Mouse (Mus musculus) G1E (cell line): ENCODE results near the gene Gpr12. TPM values are rescaled to one million over a fixed set of nuclear protein-coding genes. Genes with fewer than 3 reads are reported as not detected.
"Not testable (repeated sequence)": the region's sequence is repeated elsewhere in the genome, so short reads cannot be mapped to it uniquely, and the experiment has no call there.

ENCODE experiments used
- ATAC-seq: 2 replicates; pipeline ENCODE4 v1.8.0; 2016; ENCODE audit warnings: mild to moderate bottlenecking; ENCODE audit not compliant: insufficient number of reproducible peaks, poor library complexity, low FRiP score, severe bottlenecking; ENCODE audit errors: extremely low read depth
- DNase-seq: peaks from one replicate; pipeline ENCODE4 v3.0.0; 2012; ENCODE audit warnings: low spot score
- H3K27me3 ChIP-seq: 2 replicates; pipeline ENCODE4 v1.6.1; 2012; ENCODE audit warnings: mild to moderate bottlenecking, low read length, inconsistent platforms; ENCODE audit not compliant: insufficient read depth
- H3K36me3 ChIP-seq: replicated peaks from 2 replicates; pipeline ENCODE3; 2012; ENCODE audit warnings: mild to moderate bottlenecking, inconsistent platforms
- H3K4me1 ChIP-seq: 2 replicates; pipeline ENCODE4 v1.6.1; 2012; ENCODE audit warnings: low read depth, low read length, inconsistent platforms, mixed read lengths; ENCODE audit not compliant: insufficient read depth
- H3K4me3 ChIP-seq: 2 replicates; pipeline ENCODE4 v1.5.1; 2012; ENCODE audit warnings: low read depth, mild to moderate bottlenecking, inconsistent platforms, low read length, moderate library complexity, mixed read lengths
- H3K9me3 ChIP-seq: replicated peaks from 2 replicates; pipeline ENCODE4 v1.6.1; 2012; ENCODE audit warnings: inconsistent platforms
- CTCF ChIP-seq: IDR thresholded peaks from 2 replicates; pipeline ENCODE4 v1.5.1; 2012; ENCODE audit warnings: low read depth, low read length, inconsistent platforms, mixed read lengths
- GATA1 ChIP-seq: IDR thresholded peaks from 2 replicates; pipeline ENCODE4 v1.6.1; 2012; ENCODE audit warnings: borderline replicate concordance, low read length, inconsistent platforms, mixed read lengths
- GATA2 ChIP-seq: IDR thresholded peaks from 2 replicates; pipeline ENCODE4 v1.6.1; 2012; ENCODE audit warnings: low read depth, low read length, inconsistent platforms, borderline replicate concordance
- POLR2AphosphoS5 ChIP-seq: IDR thresholded peaks from 2 replicates; pipeline ENCODE4 v1.6.1; 2012; ENCODE audit warnings: low read depth, low read length, inconsistent platforms; ENCODE audit not compliant: insufficient replicate concordance
- TAL1 ChIP-seq: conservative IDR thresholded peaks from 2 replicates; pipeline ENCODE4 v1.6.1; 2012; ENCODE audit warnings: low read depth, low read length, inconsistent platforms, mixed read lengths
- polyA plus RNA-seq: library from polyadenylated mRNA; stranded (reverse); fragments of >175 nt; gene quantifications from 2 replicates; pipeline ENCODE4 v1.2.3, GENCODE M21; 2012
- total RNA-seq, 2 experiments: library from RNA; stranded (forward) in 1 of 2; stranded (reverse) in 1 of 2; fragments of 200-1000 nt in 1 of 2; fragments of >200 nt in 1 of 2; fragmentation: Nextera tagmentation in 1 of 2; gene quantifications; 2 replicates each; pipeline ENCODE4 v1.2.3; 2014 to 2017

Gpr12 gene
- total and polyA plus RNA-seq, 3 experiments = 0.11 TPM; not detected in 2

DNA sequence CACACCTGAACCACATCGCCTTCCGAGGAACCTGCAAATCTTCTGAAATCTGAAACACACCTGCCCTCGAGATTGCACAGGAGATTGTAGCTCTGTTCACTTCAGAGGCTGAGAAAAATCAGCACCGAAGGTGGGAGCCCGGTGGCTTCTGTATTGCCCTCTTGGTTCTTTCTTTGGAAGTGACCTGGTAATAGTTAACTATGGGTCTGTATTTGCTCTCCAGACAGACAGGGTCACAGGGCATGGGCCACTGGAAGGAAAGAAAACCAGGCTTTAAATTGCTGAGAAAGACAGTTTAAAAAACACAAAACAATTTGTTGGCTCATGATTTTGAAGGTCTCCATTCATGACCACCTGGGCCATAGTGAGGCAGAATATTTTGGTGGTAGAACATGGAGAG is 14.9 kb upstream of the Gpr12 start:
- Histone ChIP-seq H3K4me3 (no peak overlapping the region), H3K27me3 (no peaks in the 10 kb centered on the region), H3K36me3 (no peaks in the 10 kb centered on the region), H3K4me1 (no peaks in the 10 kb centered on the region; the same call in 1 of the 2 replicates), H3K9me3 (no peaks in the 10 kb centered on the region)
- DNase-seq (no peak), ATAC-seq (no peak)
- TF ChIP-seq GATA2 (no peak), TAL1 (no peak), CTCF (no peak), GATA1 (no peak), POLR2AphosphoS5 (no peak)

DNA sequence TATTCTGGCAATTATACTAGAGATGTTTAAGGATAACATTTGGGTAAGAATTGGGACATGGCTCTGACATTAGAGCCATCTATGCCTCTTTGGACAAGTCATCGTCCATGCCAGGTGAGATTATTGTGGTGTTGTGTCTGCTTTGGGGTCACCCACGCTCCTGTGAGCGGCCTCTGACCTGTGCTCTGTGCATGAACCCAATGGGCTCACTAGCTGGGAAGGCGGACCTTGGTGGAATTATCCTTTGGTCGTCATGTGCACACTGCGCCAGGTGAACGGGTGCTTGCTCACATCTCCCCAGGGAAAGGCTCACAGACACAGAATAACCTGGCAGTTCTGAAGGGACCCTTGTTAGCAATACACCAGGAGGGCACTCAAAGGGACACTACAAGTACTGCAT is 14.2 kb upstream of the Gpr12 start:
- H3K4me1 ChIP-seq, ATAC-seq, DNase-seq, H3K36me3 ChIP-seq, H3K4me3 ChIP-seq, H3K27me3 ChIP-seq, H3K9me3 ChIP-seq: not testable (repeated sequence)

DNA sequence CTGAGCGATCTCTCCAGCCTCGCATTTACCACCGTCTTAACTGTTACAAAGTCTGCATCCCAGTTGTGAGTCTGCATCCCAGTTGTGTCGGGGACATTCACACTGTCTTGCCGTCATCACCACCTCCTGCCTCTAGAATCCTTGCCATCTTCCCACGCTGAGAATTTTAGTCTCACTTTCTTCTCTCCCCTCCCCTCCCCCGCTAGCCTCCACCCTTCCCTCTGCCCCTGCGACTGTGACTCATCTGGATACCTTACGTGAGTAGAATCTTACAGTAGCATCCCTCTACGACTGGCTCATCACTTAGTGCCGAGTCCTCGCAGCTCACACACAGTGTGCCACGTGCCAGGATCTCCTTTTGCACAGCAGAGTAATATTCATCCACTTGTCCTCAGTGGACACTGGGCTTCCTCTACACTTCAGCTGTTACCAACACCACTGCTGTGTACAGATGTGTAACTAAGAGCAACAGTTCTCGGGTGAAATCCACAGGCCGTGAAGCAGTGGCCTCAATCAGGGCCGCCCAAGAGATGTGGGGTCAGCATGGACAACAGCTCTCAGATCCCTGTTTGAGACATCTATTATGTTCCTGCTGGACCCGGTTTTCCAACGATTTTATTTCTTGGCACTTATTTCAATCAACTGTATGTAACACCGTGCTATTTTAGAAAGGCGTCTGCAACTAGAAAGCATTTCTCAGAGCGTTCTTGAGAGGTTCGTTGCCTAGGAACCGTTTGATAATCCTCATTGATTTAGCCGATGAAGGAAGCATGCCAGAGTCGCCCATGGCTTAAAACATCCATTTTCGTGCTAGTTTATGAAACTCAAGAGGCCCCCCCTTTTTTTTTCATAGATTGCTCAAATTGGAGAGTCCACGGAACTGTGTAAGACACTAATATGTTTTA is 13.4 kb upstream of the Gpr12 start:
- Histone ChIP-seq H3K4me3 (no peak overlapping the region), H3K9me3 (no peaks in the 10 kb centered on the region), H3K36me3 (no peaks in the 10 kb centered on the region), H3K27me3 (no peaks in the 10 kb centered on the region; the same call in 1 of the 2 replicates), H3K4me1 (no peaks in the 10 kb centered on the region; the same call in 1 of the 2 replicates)
- no peak for ATAC-seq
- TF ChIP-seq TAL1 = no peak
- TF ChIP-seq POLR2AphosphoS5 = no peak
- no peak for TF ChIP-seq GATA1
- no peak for TF ChIP-seq GATA2
- TF ChIP-seq CTCF = no peak
- no peak for DNase-seq

DNA sequence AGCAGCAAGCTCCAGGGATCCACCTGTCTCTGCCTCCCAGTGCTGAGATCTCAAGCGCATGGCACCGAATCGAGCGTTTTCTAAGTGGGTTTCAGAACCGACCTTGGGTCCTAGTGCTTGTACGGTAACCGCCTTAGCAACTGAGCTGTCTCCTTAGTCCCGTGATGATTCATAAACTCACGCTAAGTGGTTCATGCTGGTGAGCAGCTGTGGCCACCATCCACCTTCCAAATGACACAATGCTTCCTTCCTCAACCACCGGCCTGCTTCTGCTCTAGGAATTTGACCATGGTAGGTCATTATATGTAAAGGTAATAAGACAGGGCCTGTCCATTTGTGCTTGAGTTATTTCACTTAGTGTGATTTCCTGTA is 12.4 kb upstream of the Gpr12 start:
- Histone ChIP-seq H3K36me3 (no peaks in the 10 kb centered on the region), H3K4me3 (no peak overlapping the region), H3K27me3 (no peaks in the 10 kb centered on the region; the same call in 1 of the 2 replicates), H3K4me1 (no peaks in the 10 kb centered on the region; the same call in 1 of the 2 replicates), H3K9me3 (no peaks in the 10 kb centered on the region)
- no peak for ATAC-seq
- no peak for DNase-seq
- TF ChIP-seq TAL1 (no peak), GATA1 (no peak), CTCF (no peak), GATA2 (no peak), POLR2AphosphoS5 (no peak)

DNA sequence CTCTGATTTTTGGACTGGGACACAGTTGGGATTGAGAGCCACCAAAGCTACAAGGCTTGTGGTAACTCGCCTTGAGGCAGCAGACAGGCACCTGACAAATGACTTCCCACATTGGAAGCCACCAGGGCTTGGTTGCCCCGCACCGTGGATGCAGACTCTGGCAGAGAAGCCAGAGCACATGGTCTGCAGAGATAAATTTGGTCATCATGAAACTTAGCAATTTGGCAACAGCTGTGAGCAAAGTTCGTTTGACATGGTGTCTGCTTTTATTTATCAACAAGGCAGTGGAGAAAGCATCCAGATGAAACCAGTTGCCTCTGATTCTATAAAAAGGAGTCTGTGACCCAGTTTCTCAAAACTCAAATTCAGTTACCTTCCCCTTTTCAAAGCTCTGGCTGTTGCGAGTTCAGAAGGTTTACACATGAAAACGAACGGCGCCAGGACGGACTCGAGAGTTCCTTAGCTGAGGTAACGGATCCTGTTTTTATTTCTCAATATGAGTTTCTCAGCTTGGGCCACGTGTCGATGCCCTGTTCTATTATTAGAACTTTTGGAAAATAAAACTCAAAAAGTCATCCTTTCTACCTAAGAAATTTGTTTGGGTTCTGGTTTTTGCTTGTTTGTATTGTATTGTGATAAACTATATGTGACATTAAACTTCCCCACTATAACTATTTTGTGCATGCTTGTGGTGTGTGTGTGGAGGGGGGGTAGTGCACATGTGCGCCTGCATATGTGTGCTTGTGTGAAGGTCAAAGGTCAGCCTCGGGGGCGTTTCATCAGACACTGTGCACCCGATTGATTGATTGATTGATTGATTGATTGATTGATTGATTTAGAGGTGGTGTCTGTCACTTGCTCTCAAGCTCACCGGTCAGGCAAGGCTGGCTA is 11.8 kb upstream of the Gpr12 start:
- no peak for DNase-seq
- no peak for ATAC-seq

DNA sequence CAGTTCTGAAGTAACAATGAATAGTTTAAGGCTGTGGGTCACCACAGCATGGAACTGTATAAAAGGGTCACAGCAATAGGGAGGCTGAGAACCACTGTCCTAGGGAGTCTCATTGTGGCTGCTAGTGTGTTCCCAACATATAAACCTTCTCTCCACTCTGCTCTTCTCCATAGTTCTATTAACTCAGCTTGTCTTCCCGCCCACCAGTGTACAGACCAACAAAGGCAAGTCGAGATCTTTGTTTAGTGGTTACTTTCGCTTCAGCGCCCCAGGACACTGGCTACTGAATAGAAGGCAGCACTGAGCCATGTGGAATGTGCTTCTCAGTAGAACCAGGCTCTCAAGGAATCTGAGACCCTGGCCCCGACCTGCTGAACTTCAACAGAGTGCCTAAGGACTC is 7.5 kb upstream of the Gpr12 start:
- ATAC-seq = no peak
- no peaks in the 10 kb centered on the region for H3K36me3 ChIP-seq
- TF ChIP-seq GATA2 = no peak
- TF ChIP-seq CTCF = no peak
- no peak for TF ChIP-seq TAL1
- no peak for TF ChIP-seq GATA1
- no peak for TF ChIP-seq POLR2AphosphoS5
- DNase-seq = no peak
- H3K4me3 ChIP-seq = no peak overlapping the region
- no peaks in the 10 kb centered on the region for H3K4me1 ChIP-seq
- no peaks in the 10 kb centered on the region; the same call in none of the 2 replicates for H3K27me3 ChIP-seq
- no peaks in the 10 kb centered on the region for H3K9me3 ChIP-seq

More for the DNA sequence above, 11.8 kb upstream of the Gpr12 start:
- no peaks in the 10 kb centered on the region for H3K9me3 ChIP-seq
- H3K36me3 ChIP-seq = no peaks in the 10 kb centered on the region
- H3K4me1 ChIP-seq = no peaks in the 10 kb centered on the region; the same call in 1 of the 2 replicates
- H3K27me3 ChIP-seq = no peaks in the 10 kb centered on the region; the same call in 1 of the 2 replicates
- H3K4me3 ChIP-seq = no peak overlapping the region
- no peak for TF ChIP-seq CTCF
- TF ChIP-seq TAL1 = no peak
- TF ChIP-seq POLR2AphosphoS5 = no peak
- no peak for TF ChIP-seq GATA1
- no peak for TF ChIP-seq GATA2
